Mouse (Mus musculus) forebrain, embryonic 11.5 days (tissue): ENCODE measurements around the gene Hspa4. TPM values are rescaled to one million over a fixed set of nuclear protein-coding genes. Genes with fewer than 3 reads are reported as not detected.

Experiments used
- ATAC-seq: fragments of 200-750 bp; cut with Nextera tagmentation; replicated peaks from 2 replicates; pipeline ENCODE4 v1.8.0; 2017; ENCODE audit warnings: moderate TSS enrichment; ENCODE audit not compliant: low FRiP score
- DNase-seq: peaks from one replicate; pipeline ENCODE4 v3.0.0-alpha.2; 2017; ENCODE audit warnings: low spot score
- H3K27ac ChIP-seq: fragments of 300-500 bp; sonication (generic); 2 replicates; pipeline ENCODE4 v1.5.1; 2014; ENCODE audit warnings: low read depth, low read length
- H3K27me3 ChIP-seq: fragments of 300-500 bp; sonication (generic); 2 replicates; pipeline ENCODE4 v1.6.1; 2014; ENCODE audit warnings: mild to moderate bottlenecking, low read length, mixed read lengths; ENCODE audit not compliant: control insufficient read depth, insufficient read depth
- H3K36me3 ChIP-seq: fragments of 300-500 bp; sonication (generic); 2 replicates; pipeline ENCODE4 v1.6.1; 2014; ENCODE audit warnings: mild to moderate bottlenecking, low read length, moderate library complexity, mixed read lengths; ENCODE audit not compliant: control insufficient read depth, insufficient read depth
- H3K4me1 ChIP-seq: fragments of 300-500 bp; sonication (generic); replicated peaks from 2 replicates; pipeline ENCODE4 v1.6.1; 2014; ENCODE audit warnings: low read length, mixed read lengths; ENCODE audit not compliant: control insufficient read depth, insufficient read depth
- H3K4me2 ChIP-seq: fragments of 300-500 bp; sonication (generic); 2 replicates; pipeline ENCODE4 v1.6.1; 2014; ENCODE audit warnings: low read depth, mild to moderate bottlenecking, low read length, moderate library complexity, mixed read lengths; ENCODE audit not compliant: severe bottlenecking
- H3K4me3 ChIP-seq: fragments of 300-500 bp; sonication (generic); 2 replicates; pipeline ENCODE4 v1.5.1; 2014; ENCODE audit warnings: low read depth, low read length
- H3K9ac ChIP-seq: fragments of 300-500 bp; sonication (generic); 2 replicates; pipeline ENCODE4 v1.6.1; 2014; ENCODE audit warnings: low read length
- H3K9me3 ChIP-seq: fragments of 300-500 bp; sonication (generic); 2 replicates; pipeline ENCODE4 v1.6.1; 2016; ENCODE audit warnings: low read length, mixed read lengths; ENCODE audit not compliant: control insufficient read depth
- WGBS: fragments of 180-500 bp; shearing (Covaris S2); extraction: QIAGEN DNeasy Blood & Tissue Kit; methylation state at CpG from one replicate; pipeline ENCODE4 v1.1.7; 2014; 5-methylcytosine and 5-hydroxymethylcytosine counted together
- polyA plus RNA-seq: library from polyadenylated mRNA; unstranded; fragments of >200 nt; fragmentation: Nextera tagmentation; extraction: Ambion mirVana; gene quantifications from 2 replicates; pipeline ENCODE4 v1.2.1, GENCODE M21; 2014

Hspa4 gene
- polyA plus RNA-seq, 1 experiment from 2014 or later: 129 TPM

DNA sequence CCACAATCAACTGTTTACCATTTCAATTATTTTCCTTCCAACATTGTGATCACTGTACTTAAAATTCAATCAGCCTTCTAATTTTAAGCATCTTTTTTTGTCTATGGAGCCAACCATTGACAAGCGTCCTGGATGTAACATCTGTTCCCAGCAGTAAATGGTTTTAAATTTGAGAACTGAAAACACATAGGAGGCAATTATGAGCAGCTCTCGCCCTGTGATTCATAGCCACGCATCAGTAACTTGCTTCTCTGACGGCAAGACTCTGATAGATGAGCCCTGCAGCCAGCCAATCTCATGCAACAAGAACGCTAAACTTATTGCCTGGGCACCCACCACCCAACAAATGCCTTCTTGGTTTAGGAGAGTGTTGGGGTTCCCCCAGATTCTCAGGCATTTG, 68.4 kb downstream of the Hspa4 start:
- no peak for DNase-seq
- no peak overlapping the region for H3K4me2 ChIP-seq
- no peak overlapping the region for H3K27ac ChIP-seq
- no peak for ATAC-seq
- H3K9me3 ChIP-seq: no peaks in the 10 kb centered on the region
- H3K4me3 ChIP-seq: no peak overlapping the region
- no peak overlapping the region for H3K9ac ChIP-seq
- 90% methylated on average over 5 of the region's 5 CpGs for WGBS
- H3K36me3 ChIP-seq: no peaks in the 10 kb centered on the region
- H3K4me1 ChIP-seq: no peaks in the 10 kb centered on the region
- H3K27me3 ChIP-seq: no peaks in the 10 kb centered on the region

- H3K27ac ChIP-seq: no peak overlapping the region
- DNase-seq: no peak
- no peak overlapping the region for H3K4me3 ChIP-seq
- 90% methylated on average over 3 of the region's 3 CpGs for WGBS
- no peaks in the 10 kb centered on the region; the same call in 1 of the 2 replicates for H3K9me3 ChIP-seq
- no peaks in the 10 kb centered on the region for H3K4me1 ChIP-seq
- H3K4me2 ChIP-seq: no peak overlapping the region
- no peaks in the 10 kb centered on the region for H3K36me3 ChIP-seq
- H3K27me3 ChIP-seq: no peaks in the 10 kb centered on the region
- no peak overlapping the region for H3K9ac ChIP-seq
- no peak for ATAC-seq
These were observed 71.2 kb downstream of the Hspa4 start for GRCm38 (mm10) chr11:53229011-53229410.

GRCm38 (mm10) chr11:53210876-53211275, 89.4 kb downstream of the Hspa4 start:
- 52% methylated on average over 9 of the region's 9 CpGs for WGBS
- ATAC-seq (no peak), DNase-seq (no peak)
- no peaks in the 10 kb centered on the region for H3K36me3 ChIP-seq
- H3K9ac ChIP-seq: no peak overlapping the region
- H3K4me1 ChIP-seq: no peaks in the 10 kb centered on the region
- no peak overlapping the region for H3K27ac ChIP-seq
- H3K4me2 ChIP-seq: no peak overlapping the region
- no peaks in the 10 kb centered on the region for H3K9me3 ChIP-seq
- H3K27me3 ChIP-seq: no peaks in the 10 kb centered on the region
- H3K4me3 ChIP-seq: no peak overlapping the region

Other genes with a start within 250 kb of the Hspa4 start
- gene Zcchc10, start 24.2 kb upstream of the Hspa4 start, polyA plus RNA-seq: 24.1 and 25.5 TPM in 2 replicates
- 46.0 and 49.3 TPM in 2 replicates for gene Aff4, start 50.4 kb upstream of the Hspa4 start, polyA plus RNA-seq
- gene Leap2, start 122.7 kb upstream of the Hspa4 start, polyA plus RNA-seq: not detected in 2 replicates
- 564 and 579 TPM in 2 replicates for gene Uqcrq, start 130.4 kb upstream of the Hspa4 start, polyA plus RNA-seq
- 1.2 and 1.4 TPM in 2 replicates for gene Gdf9, start 130.6 kb upstream of the Hspa4 start, polyA plus RNA-seq
- not detected in 2 replicates for gene Gm10447, start 156.7 kb upstream of the Hspa4 start, polyA plus RNA-seq
- 1.1 and 1.8 TPM in 2 replicates for gene Shroom1, start 156.7 kb upstream of the Hspa4 start, polyA plus RNA-seq
- not detected in 2 replicates for gene Gm9837, start 170.0 kb upstream of the Hspa4 start, polyA plus RNA-seq
- gene Gm9945, start 179.7 kb upstream of the Hspa4 start, polyA plus RNA-seq: not detected in 2 replicates
- 0.76 and 0.77 TPM in 2 replicates for gene Sowaha, start 179.8 kb upstream of the Hspa4 start, polyA plus RNA-seq
- 22.5 and 24.4 TPM in 2 replicates for gene Sept8, start 218.8 kb upstream of the Hspa4 start, polyA plus RNA-seq